Mouse (Mus musculus) hindbrain, postnatal 0 days (tissue): ENCODE data around the gene Cdc42ep4. TPM values are rescaled to one million over a fixed set of nuclear protein-coding genes. Genes with fewer than 3 reads are reported as not detected.

Experiments
- ATAC-seq: fragments of 200-750 bp; cut with Nextera tagmentation; 2 replicates; pipeline ENCODE4 v1.8.0; 2017; ENCODE audit warnings: mild to moderate bottlenecking, moderate TSS enrichment, moderate library complexity
- DNase-seq: peaks from one replicate; pipeline ENCODE4 v3.0.0-alpha.2; 2015; ENCODE audit warnings: low spot score
- H3K27ac ChIP-seq: fragments of 300-500 bp; sonication (generic); 2 replicates; pipeline ENCODE4 v1.5.1; 2014; ENCODE audit warnings: mild to moderate bottlenecking
- H3K27me3 ChIP-seq: fragments of 300-500 bp; sonication (generic); 2 replicates; pipeline ENCODE4 v1.6.1; 2014; ENCODE audit warnings: low read length, mixed read lengths; ENCODE audit not compliant: insufficient read depth
- H3K36me3 ChIP-seq: fragments of 300-500 bp; sonication (generic); 2 replicates; pipeline ENCODE4 v1.6.1; 2014; ENCODE audit warnings: low read length, mixed read lengths; ENCODE audit not compliant: insufficient read depth
- H3K4me1 ChIP-seq: fragments of 300-500 bp; sonication (generic); 2 replicates; pipeline ENCODE4 v1.6.1; 2014; ENCODE audit warnings: antibody characterized with exemption, low read length, mixed read lengths; ENCODE audit not compliant: insufficient read depth
- H3K4me2 ChIP-seq: fragments of 300-500 bp; sonication (generic); 2 replicates; pipeline ENCODE4 v1.6.1; 2014; ENCODE audit warnings: low read depth, mild to moderate bottlenecking, low read length, moderate library complexity, mixed read lengths
- H3K4me3 ChIP-seq: fragments of 300-500 bp; sonication (generic); 2 replicates; pipeline ENCODE4 v1.5.1; 2014; ENCODE audit warnings: low read length
- H3K9ac ChIP-seq: fragments of 300-500 bp; sonication (generic); replicated peaks from 2 replicates; pipeline ENCODE4 v1.6.1; 2014; ENCODE audit warnings: mild to moderate bottlenecking, low read length, moderate library complexity, mixed read lengths
- H3K9me3 ChIP-seq: fragments of 300-500 bp; sonication (generic); 2 replicates; pipeline ENCODE4 v1.6.1; 2016; ENCODE audit warnings: low read length, mixed read lengths
- CTCF ChIP-seq: IDR thresholded peaks from 2 replicates; pipeline ENCODE4 v1.5.1; 2016; ENCODE audit warnings: antibody characterized with exemption, control low read depth, low read depth
- WGBS: fragments of 180-500 bp; shearing (Covaris S2); extraction: QIAGEN DNeasy Blood & Tissue Kit; methylation state at CpG from one replicate; pipeline ENCODE4 v1.1.7; 2014; 5-methylcytosine and 5-hydroxymethylcytosine counted together
- polyA plus RNA-seq: library from polyadenylated mRNA; unstranded; fragments of >200 nt; fragmentation: Nextera tagmentation; extraction: Ambion mirVana; gene quantifications from 2 replicates; pipeline ENCODE4 v1.2.1, GENCODE M21; 2015
- total RNA-seq: library from RNA; depleted of rRNA; stranded (reverse); fragments of >200 nt; gene quantifications from 2 replicates; pipeline ENCODE4 v1.2.3, GENCODE M21; 2014

Cdc42ep4 gene
- total and polyA plus RNA-seq, 2 experiments from 2014 or later, result 55.7 to 116 TPM

- no peak for TF ChIP-seq CTCF
- H3K4me2 ChIP-seq, result no peak overlapping the region
- no peak overlapping the region for H3K27ac ChIP-seq
- no peak for ATAC-seq
- H3K36me3 ChIP-seq, result peaks cover 18% of the 10 kb centered on the region; the same call in 1 of the 2 replicates
- H3K4me1 ChIP-seq, result peaks cover 6% of the 10 kb centered on the region
- no peak overlapping the region for H3K4me3 ChIP-seq
- DNase-seq, result no peak
- no peak overlapping the region for H3K9ac ChIP-seq
- WGBS, result 67% methylated on average over 14 of the region's 14 CpGs
- no peaks in the 10 kb centered on the region for H3K9me3 ChIP-seq
- H3K27me3 ChIP-seq, result no peaks in the 10 kb centered on the region
Observed at GRCm38 (mm10) chr11:113726994-113727888, 24.4 kb downstream of the Cdc42ep4 start.

GRCm38 (mm10) chr11:113725235-113726048 is 26.2 kb downstream of the Cdc42ep4 start:
- Histone ChIP-seq H3K27me3 (no peaks in the 10 kb centered on the region), H3K4me3 (no peak overlapping the region), H3K36me3 (peaks cover 18% of the 10 kb centered on the region; the same call in 1 of the 2 replicates), H3K4me1 (peaks cover 6% of the 10 kb centered on the region), H3K4me2 (no peak overlapping the region), H3K9ac (no peak overlapping the region), H3K9me3 (no peaks in the 10 kb centered on the region), H3K27ac (no peak overlapping the region; the same call in 1 of the 2 replicates)
- 59% methylated on average over 4 of the region's 4 CpGs for WGBS
- peak; percentile 60 for DNase-seq
- no peak for TF ChIP-seq CTCF
- peak; percentile 21; the same call in 1 of the 2 replicates for ATAC-seq

GRCm38 (mm10) chr11:113722405-113723090 is 29.1 kb downstream of the Cdc42ep4 start:
- no peak for ATAC-seq
- Histone ChIP-seq H3K4me1 (peaks cover 6% of the 10 kb centered on the region), H3K4me2 (no peak overlapping the region), H3K4me3 (no peak overlapping the region), H3K27ac (peak overlapping the region; percentile 34; the same call in 1 of the 2 replicates), H3K9me3 (no peaks in the 10 kb centered on the region), H3K27me3 (no peaks in the 10 kb centered on the region), H3K36me3 (no peaks in the 10 kb centered on the region), H3K9ac (no peak overlapping the region)
- WGBS, result 55% methylated on average over 14 of the region's 14 CpGs
- DNase-seq, result peak; percentile 36
- no peak for TF ChIP-seq CTCF

- DNase-seq, result no peak
- 57% methylated on average over 16 of the region's 16 CpGs for WGBS
- TF ChIP-seq CTCF, result no peak
- Histone ChIP-seq H3K9me3 (no peaks in the 10 kb centered on the region), H3K27ac (no peak overlapping the region), H3K9ac (no peak overlapping the region), H3K4me1 (no peaks in the 10 kb centered on the region; the same call in 1 of the 2 replicates), H3K27me3 (no peaks in the 10 kb centered on the region), H3K4me2 (no peak overlapping the region), H3K4me3 (no peak overlapping the region), H3K36me3 (no peaks in the 10 kb centered on the region)
- ATAC-seq, result no peak
Observed at GRCm38 (mm10) chr11:113717767-113718424, 33.8 kb downstream of the Cdc42ep4 start.

GRCm38 (mm10) chr11:113716132-113716531 is 35.5 kb downstream of the Cdc42ep4 start:
- WGBS, result 83% methylated on average over 2 of the region's 2 CpGs
- Histone ChIP-seq H3K36me3 (no peaks in the 10 kb centered on the region), H3K4me3 (no peak overlapping the region), H3K27me3 (no peaks in the 10 kb centered on the region), H3K9me3 (no peaks in the 10 kb centered on the region), H3K4me2 (no peak overlapping the region), H3K27ac (no peak overlapping the region), H3K9ac (no peak overlapping the region), H3K4me1 (no peaks in the 10 kb centered on the region)
- no peak for ATAC-seq
- no peak for DNase-seq
- no peak for TF ChIP-seq CTCF
